Mouse (Mus musculus): Measurements from ENCODE around the gene Otop2.

Gene Otop2

GRCm38 (mm10) chr11:115306863-115307262 is at the start of gene Otop2:
TSS of gene Otop2 (plus strand) at chr11:115307163.
- DNase-seq (ENCODE audit: low read depth, low spot score), result no peak

- no peak for DNase-seq (ENCODE audit: low read depth, low spot score)
Observed at GRCm38 (mm10) chr11:115257775-115258510, 49.0 kb upstream of the Otop2 start.

GRCm38 (mm10) chr11:115259134-115259533 is 47.8 kb upstream of the Otop2 start:
- no peak for DNase-seq (ENCODE audit: low read depth, low spot score)

GRCm38 (mm10) chr11:115262954-115263353 is 44.0 kb upstream of the Otop2 start:
- DNase-seq (ENCODE audit: low read depth, low spot score), result no peak

- DNase-seq (ENCODE audit: low read depth, low spot score), result no peak
Observed at GRCm38 (mm10) chr11:115264136-115264861, 42.7 kb upstream of the Otop2 start.

GRCm38 (mm10) chr11:115264862-115265668 is 41.9 kb upstream of the Otop2 start:
- no peak for DNase-seq (ENCODE audit: low read depth, low spot score)

- no peak for DNase-seq (ENCODE audit: low read depth, low spot score)
Observed at GRCm38 (mm10) chr11:115265771-115266399, 41.1 kb upstream of the Otop2 start.

- no peak for DNase-seq (ENCODE audit: low read depth, low spot score)
Observed at GRCm38 (mm10) chr11:115266400-115266778, 40.6 kb upstream of the Otop2 start.

- DNase-seq (ENCODE audit: low read depth, low spot score), result no peak
Observed at GRCm38 (mm10) chr11:115267061-115267883, 39.7 kb upstream of the Otop2 start, which contains the start of gene Grin2c. TSS of gene Grin2c (minus strand) at chr11:115267243.

GRCm38 (mm10) chr11:115267958-115268357 is 39.0 kb upstream of the Otop2 start:
- no peak for DNase-seq (ENCODE audit: low read depth, low spot score)

GRCm38 (mm10) chr11:115269330-115270066 is 37.5 kb upstream of the Otop2 start:
- DNase-seq (ENCODE audit: low read depth, low spot score), result no peak

- peak; percentile 67 for DNase-seq (ENCODE audit: low read depth, low spot score)
Observed at GRCm38 (mm10) chr11:115270148-115270861, 36.7 kb upstream of the Otop2 start.

GRCm38 (mm10) chr11:115271052-115271451 is 35.9 kb upstream of the Otop2 start:
- DNase-seq (ENCODE audit: low read depth, low spot score), result no peak

GRCm38 (mm10) chr11:115271481-115271880 is 35.5 kb upstream of the Otop2 start:
- no peak for DNase-seq (ENCODE audit: low read depth, low spot score)

GRCm38 (mm10) chr11:115272894-115273498 is 34.0 kb upstream of the Otop2 start:
- DNase-seq (ENCODE audit: low read depth, low spot score), result no peak

- DNase-seq (ENCODE audit: low read depth, low spot score), result no peak
Observed at GRCm38 (mm10) chr11:115273735-115274134, 33.2 kb upstream of the Otop2 start.

- no peak for DNase-seq (ENCODE audit: low read depth, low spot score)
Observed at GRCm38 (mm10) chr11:115274178-115274577, 32.8 kb upstream of the Otop2 start.

GRCm38 (mm10) chr11:115274771-115275170 is 32.2 kb upstream of the Otop2 start:
- no peak for DNase-seq (ENCODE audit: low read depth, low spot score)

GRCm38 (mm10) chr11:115275509-115275908 is 31.5 kb upstream of the Otop2 start:
- no peak for DNase-seq (ENCODE audit: low read depth, low spot score)

Data from embryo, embryonic 11.5 days (tissue).